Mouse (Mus musculus) hindbrain, embryonic 14.5 days (tissue): ENCODE data around the gene Adcy10. TPM values are rescaled to one million over a fixed set of nuclear protein-coding genes. Genes with fewer than 3 reads are reported as not detected.

Source experiments
- ATAC-seq: fragments of 200-750 bp; cut with Nextera tagmentation; 2 replicates; pipeline ENCODE4 v1.8.0; 2017; ENCODE audit warnings: moderate number of reproducible peaks, mild to moderate bottlenecking, moderate TSS enrichment, moderate library complexity; ENCODE audit not compliant: low FRiP score
- DNase-seq: peaks from one replicate; pipeline ENCODE4 v3.0.0-alpha.2; 2015; ENCODE audit warnings: low spot score
- H3K27ac ChIP-seq: fragments of 300-500 bp; sonication (generic); 2 replicates; pipeline ENCODE4 v1.5.1; 2014; ENCODE audit warnings: mild to moderate bottlenecking, moderate library complexity
- H3K27me3 ChIP-seq: fragments of 300-500 bp; sonication (generic); 2 replicates; pipeline ENCODE4 v1.6.1; 2014; ENCODE audit warnings: mild to moderate bottlenecking, low read length, mixed read lengths; ENCODE audit not compliant: control insufficient read depth, insufficient read depth
- H3K36me3 ChIP-seq: fragments of 300-500 bp; sonication (generic); replicated peaks from 2 replicates; pipeline ENCODE4 v1.6.1; 2014; ENCODE audit not compliant: control insufficient read depth, insufficient read depth
- H3K4me1 ChIP-seq: fragments of 300-500 bp; sonication (generic); replicated peaks from 2 replicates; pipeline ENCODE4 v1.6.1; 2014; ENCODE audit warnings: antibody characterized with exemption, low read length, mixed read lengths; ENCODE audit not compliant: control insufficient read depth, insufficient read depth
- H3K4me2 ChIP-seq: fragments of 300-500 bp; sonication (generic); replicated peaks from 2 replicates; pipeline ENCODE4 v1.6.1; 2014; ENCODE audit warnings: mild to moderate bottlenecking, moderate library complexity
- H3K4me3 ChIP-seq: fragments of 300-500 bp; sonication (generic); replicated peaks from 2 replicates; pipeline ENCODE4 v1.5.1; 2014; ENCODE audit warnings: mild to moderate bottlenecking, low read length
- H3K9ac ChIP-seq: fragments of 300-500 bp; sonication (generic); 2 replicates; pipeline ENCODE4 v1.6.1; 2014
- H3K9me3 ChIP-seq: fragments of 300-500 bp; sonication (generic); 2 replicates; pipeline ENCODE4 v1.6.1; 2016; ENCODE audit warnings: low read length; ENCODE audit not compliant: control insufficient read depth
- WGBS: fragments of 180-500 bp; shearing (Covaris S2); extraction: QIAGEN DNeasy Blood & Tissue Kit; methylation state at CpG from one replicate; pipeline ENCODE4 v1.1.7; 2014; 5-methylcytosine and 5-hydroxymethylcytosine counted together
- polyA plus RNA-seq: library from polyadenylated mRNA; unstranded; fragments of >200 nt; fragmentation: Nextera tagmentation; extraction: Ambion mirVana; gene quantifications from 2 replicates; pipeline ENCODE4 v1.2.1, GENCODE M21; 2014

Adcy10 gene
- polyA plus RNA-seq, 1 experiment from 2014 or later = 0.79 TPM

DNA sequence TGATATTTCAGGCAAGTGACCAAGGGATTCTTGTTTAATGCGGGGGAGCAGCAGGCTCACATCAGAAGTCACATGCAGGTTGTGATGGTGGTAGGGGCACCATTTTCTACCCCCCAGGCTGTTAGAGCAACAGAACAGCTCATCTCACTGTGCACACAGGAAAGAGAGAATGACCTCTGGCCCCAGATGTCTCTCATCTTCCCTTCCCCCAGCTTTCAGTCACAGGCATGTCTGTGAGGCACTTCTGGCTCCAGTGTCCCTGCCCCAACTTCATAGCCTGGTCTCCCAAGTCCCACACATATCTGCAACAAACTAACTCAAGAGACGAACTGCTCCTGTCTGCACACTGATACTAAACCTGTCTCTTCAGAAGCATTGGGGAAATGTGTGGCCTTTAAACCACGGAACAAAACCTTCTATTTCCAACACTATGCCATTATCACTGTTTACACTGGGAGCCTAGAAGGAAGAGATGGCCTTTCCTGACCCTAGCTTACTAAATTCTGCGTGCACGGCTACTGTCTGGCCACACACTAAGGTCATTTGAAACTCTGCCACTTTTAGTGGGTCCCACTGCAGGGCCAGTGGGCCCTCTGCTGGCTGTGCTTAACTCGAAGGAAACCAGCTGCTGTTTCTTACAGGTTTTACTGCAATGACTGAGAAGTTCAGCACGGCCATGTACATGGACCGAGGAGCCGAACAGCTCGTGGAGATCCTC lies 18.5 kb downstream of the Adcy10 start:
- Histone ChIP-seq H3K4me3 (no peak overlapping the region), H3K27me3 (no peaks in the 10 kb centered on the region), H3K9ac (no peak overlapping the region), H3K36me3 (no peaks in the 10 kb centered on the region), H3K4me1 (no peaks in the 10 kb centered on the region), H3K27ac (no peak overlapping the region), H3K4me2 (no peak overlapping the region), H3K9me3 (no peaks in the 10 kb centered on the region)
- DNase-seq (no peak), ATAC-seq (no peak)
- WGBS = 70% methylated on average over 10 of the region's 10 CpGs

DNA sequence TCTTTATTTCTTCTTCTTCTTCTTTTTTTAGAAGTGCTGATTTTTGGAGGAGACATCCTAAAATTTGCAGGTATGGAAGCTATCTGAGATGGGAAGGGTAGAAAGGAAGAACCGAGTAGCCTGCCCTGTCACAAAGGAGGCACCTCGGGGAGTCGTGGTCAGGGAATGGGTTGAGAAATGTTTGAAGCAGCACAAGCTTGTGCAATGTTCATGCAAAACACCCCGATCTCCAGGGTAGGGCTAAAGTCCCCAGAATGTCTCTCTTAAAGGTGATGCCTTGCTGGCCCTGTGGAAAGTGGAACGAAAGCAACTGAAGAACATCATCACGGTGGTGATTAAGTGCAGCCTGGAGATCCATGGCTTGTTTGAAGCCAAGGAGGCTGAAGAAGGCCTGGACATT lies 21.3 kb downstream of the Adcy10 start:
- no peak overlapping the region for H3K4me3 ChIP-seq
- H3K9ac ChIP-seq = no peak overlapping the region
- 87% methylated on average over 6 of the region's 6 CpGs for WGBS
- no peak overlapping the region for H3K4me2 ChIP-seq
- H3K27ac ChIP-seq = no peak overlapping the region
- no peaks in the 10 kb centered on the region for H3K4me1 ChIP-seq
- no peaks in the 10 kb centered on the region for H3K9me3 ChIP-seq
- no peak for ATAC-seq
- H3K27me3 ChIP-seq = no peaks in the 10 kb centered on the region
- DNase-seq = no peak
- no peaks in the 10 kb centered on the region for H3K36me3 ChIP-seq

DNA sequence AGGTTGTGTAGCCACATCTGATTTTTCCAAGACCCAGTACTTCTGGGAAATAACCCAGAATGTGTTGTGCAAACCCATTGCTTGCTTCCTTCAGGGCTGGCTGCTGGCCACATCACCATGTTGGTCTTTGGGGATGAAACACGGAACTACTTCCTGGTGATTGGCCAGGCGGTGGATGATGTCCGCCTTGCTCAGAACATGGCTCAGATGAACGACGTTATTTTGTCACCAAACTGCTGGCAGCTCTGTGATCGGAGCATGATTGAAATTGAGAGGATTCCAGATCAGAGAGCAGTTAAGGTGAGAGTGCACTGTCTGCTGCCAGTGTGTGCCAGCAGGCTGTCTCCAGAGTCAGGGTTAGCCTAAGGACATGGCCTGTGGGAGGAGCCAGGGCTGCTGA lies 25.2 kb downstream of the Adcy10 start:
- H3K4me2 ChIP-seq = no peak overlapping the region
- no peaks in the 10 kb centered on the region for H3K36me3 ChIP-seq
- H3K27ac ChIP-seq = no peak overlapping the region
- no peak overlapping the region for H3K9ac ChIP-seq
- DNase-seq (no peak), ATAC-seq (no peak)
- 90% methylated on average over 6 of the region's 6 CpGs for WGBS
- H3K27me3 ChIP-seq = no peaks in the 10 kb centered on the region
- no peak overlapping the region for H3K4me3 ChIP-seq
- H3K4me1 ChIP-seq = no peaks in the 10 kb centered on the region
- no peaks in the 10 kb centered on the region for H3K9me3 ChIP-seq

DNA sequence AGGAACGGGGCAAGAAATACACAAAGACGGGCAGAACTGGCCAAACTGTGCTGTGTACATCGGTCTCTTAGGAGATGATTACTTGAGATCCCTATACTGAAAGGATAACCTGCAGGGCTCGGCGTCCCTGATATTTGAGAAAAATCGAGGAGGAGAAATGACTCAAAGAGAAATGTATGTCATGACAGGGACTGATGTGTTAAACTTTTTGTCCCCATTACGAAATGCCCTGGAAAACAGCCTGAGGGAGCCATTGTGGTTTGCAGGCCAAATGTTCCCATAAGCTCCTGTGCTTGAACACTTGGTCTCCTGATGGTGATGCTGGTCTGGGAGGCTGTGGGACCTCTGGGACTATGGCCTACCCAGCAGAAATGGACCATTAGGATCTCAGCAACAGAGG lies 35.7 kb downstream of the Adcy10 start:
- WGBS = 92% methylated on average over 7 of the region's 7 CpGs
- H3K4me3 ChIP-seq = no peak overlapping the region
- H3K9ac ChIP-seq = no peak overlapping the region
- H3K27me3 ChIP-seq = no peaks in the 10 kb centered on the region
- H3K9me3 ChIP-seq = no peaks in the 10 kb centered on the region
- H3K4me2 ChIP-seq = no peak overlapping the region
- no peaks in the 10 kb centered on the region for H3K36me3 ChIP-seq
- H3K4me1 ChIP-seq = no peaks in the 10 kb centered on the region
- no peak overlapping the region for H3K27ac ChIP-seq
- no peak for ATAC-seq
- no peak for DNase-seq

DNA sequence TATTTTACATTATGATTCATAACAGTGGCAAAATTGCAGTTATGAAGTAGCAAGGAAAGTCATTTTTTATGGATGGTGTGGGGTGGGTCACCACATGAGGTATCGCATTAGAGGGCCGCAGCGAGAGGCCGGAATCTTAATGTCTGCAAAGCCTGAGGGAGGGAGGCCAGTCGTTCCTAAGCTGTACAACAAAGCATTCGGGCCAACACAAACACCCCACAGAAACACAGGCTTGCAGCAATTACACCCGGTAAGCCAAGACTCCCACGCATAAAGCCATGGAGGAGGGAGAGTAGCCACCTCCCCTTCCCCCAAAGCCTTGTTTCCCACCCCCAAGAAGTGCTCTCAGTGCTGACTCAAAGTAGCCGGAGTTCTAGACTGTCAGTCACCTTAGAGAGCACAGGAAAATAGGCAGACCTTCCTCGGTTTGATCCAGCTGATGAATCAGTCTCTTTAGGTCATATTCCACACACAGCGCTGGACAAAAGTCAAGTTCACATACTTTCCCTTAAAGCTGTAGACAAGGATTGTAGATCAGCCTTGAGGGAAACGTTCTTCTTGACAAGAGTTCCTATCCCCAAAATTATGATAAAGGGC lies 51.2 kb downstream of the Adcy10 start:
- no peak for DNase-seq
- H3K4me1 ChIP-seq = no peaks in the 10 kb centered on the region
- no peak overlapping the region for H3K9ac ChIP-seq
- 77% methylated on average over 12 of the region's 12 CpGs for WGBS
- H3K27me3 ChIP-seq = no peaks in the 10 kb centered on the region
- no peak overlapping the region for H3K4me3 ChIP-seq
- no peak overlapping the region for H3K4me2 ChIP-seq
- no peaks in the 10 kb centered on the region for H3K36me3 ChIP-seq
- no peak overlapping the region for H3K27ac ChIP-seq
- no peak for ATAC-seq
- H3K9me3 ChIP-seq = no peaks in the 10 kb centered on the region

DNA sequence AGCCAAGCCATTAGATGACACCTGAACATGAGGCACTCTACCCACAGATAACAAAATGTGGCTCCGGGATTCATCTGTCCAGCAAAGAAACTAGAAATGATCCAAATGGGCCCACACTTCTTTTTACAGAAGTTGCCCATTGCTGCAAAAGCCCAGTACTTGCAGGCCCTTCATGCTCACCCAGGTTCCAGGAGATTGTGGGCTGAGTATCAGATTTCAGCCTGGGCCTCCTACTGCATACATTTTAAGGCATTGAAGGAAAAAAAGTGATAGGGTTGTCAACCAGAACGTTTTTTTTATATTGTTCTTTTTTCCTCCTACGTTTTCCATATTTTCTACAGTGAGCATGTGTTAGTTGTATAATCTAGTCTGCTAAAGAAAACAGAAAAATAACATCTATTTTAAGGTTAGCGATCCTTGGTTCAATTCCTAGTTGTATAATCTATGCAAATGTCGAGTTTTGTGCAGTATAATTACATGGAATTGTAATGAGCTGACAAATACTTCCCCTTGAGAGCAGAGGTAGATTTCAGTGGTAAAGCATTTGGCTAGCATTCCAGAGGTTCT lies 52.3 kb downstream of the Adcy10 start:
- Histone ChIP-seq H3K4me3 (no peak overlapping the region), H3K9ac (no peak overlapping the region), H3K9me3 (no peaks in the 10 kb centered on the region), H3K27ac (no peak overlapping the region), H3K36me3 (no peaks in the 10 kb centered on the region), H3K4me1 (no peaks in the 10 kb centered on the region), H3K27me3 (no peaks in the 10 kb centered on the region), H3K4me2 (no peak overlapping the region)
- DNase-seq (no peak), ATAC-seq (no peak)
- WGBS = 64% methylated on average over 5 of the region's 5 CpGs

DNA sequence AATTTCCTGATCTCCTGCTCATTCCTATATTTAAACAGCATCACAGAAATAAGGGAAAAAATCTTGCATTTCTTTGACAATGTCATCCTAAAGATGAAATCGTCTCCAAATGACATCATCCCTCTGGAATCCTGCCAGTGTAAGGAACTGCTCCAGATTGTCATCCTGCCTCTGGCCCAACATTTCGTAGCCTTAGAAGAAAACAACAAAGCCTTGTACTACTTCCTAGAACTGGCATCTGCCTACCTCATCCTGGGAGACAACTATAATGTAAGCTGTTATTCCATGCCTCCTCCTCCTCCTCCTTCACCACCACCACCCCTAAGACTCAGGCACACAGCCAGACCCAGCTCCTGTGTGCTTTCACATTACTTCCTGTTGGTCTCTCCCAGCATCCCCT lies 71.7 kb downstream of the Adcy10 start:
- no peak overlapping the region for H3K4me2 ChIP-seq
- no peaks in the 10 kb centered on the region for H3K36me3 ChIP-seq
- no peaks in the 10 kb centered on the region for H3K27me3 ChIP-seq
- H3K9ac ChIP-seq = no peak overlapping the region
- peaks cover 4% of the 10 kb centered on the region; the same call in 1 of the 2 replicates for H3K9me3 ChIP-seq
- DNase-seq (no peak), ATAC-seq (no peak)
- H3K27ac ChIP-seq = no peak overlapping the region
- no peak overlapping the region for H3K4me3 ChIP-seq
- WGBS = 75% methylated on average over 2 of the region's 2 CpGs
- H3K4me1 ChIP-seq = no peaks in the 10 kb centered on the region

DNA sequence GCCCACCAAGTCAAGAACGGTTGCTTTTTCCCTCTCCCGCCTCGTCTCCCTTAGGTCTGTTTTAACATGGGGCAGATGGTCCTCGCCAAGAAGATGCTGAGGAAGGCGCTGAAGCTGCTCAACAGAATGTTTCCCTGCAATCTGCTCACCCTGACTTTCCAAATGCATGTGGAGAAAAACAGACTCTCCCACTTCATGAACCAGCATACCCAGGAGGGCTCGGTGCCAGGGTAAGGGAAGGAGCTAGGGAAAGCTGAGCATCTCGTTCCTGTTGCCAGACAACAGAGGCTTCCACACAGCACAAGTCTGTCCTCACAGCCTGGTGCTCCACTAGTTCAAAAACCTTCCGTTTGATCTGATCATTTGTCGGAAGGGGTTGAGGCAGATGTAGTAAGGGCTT lies 74.1 kb downstream of the Adcy10 start:
- H3K27me3 ChIP-seq = no peaks in the 10 kb centered on the region
- no peak for DNase-seq
- H3K4me2 ChIP-seq = no peak overlapping the region
- no peak overlapping the region for H3K4me3 ChIP-seq
- H3K27ac ChIP-seq = no peak overlapping the region
- ATAC-seq = no peak
- no peak overlapping the region for H3K9ac ChIP-seq
- no peaks in the 10 kb centered on the region for H3K4me1 ChIP-seq
- H3K36me3 ChIP-seq = no peaks in the 10 kb centered on the region
- WGBS = 88% methylated on average over 9 of the region's 9 CpGs
- H3K9me3 ChIP-seq = no peaks in the 10 kb centered on the region

DNA sequence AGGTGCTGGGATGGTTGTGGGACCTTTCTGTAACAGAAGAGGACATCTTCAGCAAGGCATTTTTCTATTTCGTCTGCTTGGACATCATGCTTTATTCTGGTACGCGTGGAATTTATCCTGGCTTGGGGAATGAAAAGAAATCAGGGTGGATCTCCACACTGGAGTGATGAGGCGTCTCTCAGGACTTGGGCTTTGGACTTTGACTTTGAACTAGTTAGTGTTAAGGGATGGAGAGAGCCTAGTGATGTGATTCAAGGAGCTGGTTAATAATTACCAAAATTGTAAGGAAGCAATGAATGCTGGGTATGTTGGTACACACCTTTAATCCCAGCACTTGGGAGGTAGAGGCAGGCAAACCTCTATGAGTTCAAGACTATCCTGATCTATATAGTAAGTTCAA lies 80.3 kb downstream of the Adcy10 start:
- H3K27me3 ChIP-seq = no peaks in the 10 kb centered on the region
- no peak overlapping the region for H3K4me3 ChIP-seq
- no peaks in the 10 kb centered on the region for H3K9me3 ChIP-seq
- no peak overlapping the region for H3K27ac ChIP-seq
- H3K4me2 ChIP-seq = no peak overlapping the region
- H3K9ac ChIP-seq = no peak overlapping the region
- no peaks in the 10 kb centered on the region for H3K36me3 ChIP-seq
- DNase-seq = no peak
- H3K4me1 ChIP-seq = no peaks in the 10 kb centered on the region
- ATAC-seq = no peak
- 94% methylated on average over 4 of the region's 4 CpGs for WGBS
